Mouse (Mus musculus) heart, embryonic 14.5 days (tissue): ENCODE measurements around the gene Gabbr1. TPM values are rescaled to one million over a fixed set of nuclear protein-coding genes. Genes with fewer than 3 reads are reported as not detected.

ENCODE experiments used
- ATAC-seq: fragments of 200-750 bp; cut with Nextera tagmentation; 2 replicates; pipeline ENCODE4 v1.8.0; 2017; ENCODE audit warnings: low read depth, moderate TSS enrichment; ENCODE audit not compliant: insufficient number of reproducible peaks, insufficient read depth, low FRiP score
- H3K27ac ChIP-seq, 2 experiments: fragments of 200-500 bp in 1 of 2; fragments of 300-500 bp in 1 of 2; sonication (generic) in 1 of 2; replicated peaks in 1 of 2; 2 replicates each; pipeline ENCODE4 v1.5.1; 2012 to 2014; ENCODE audit warnings: low read depth in 2 of 2, low read length in 2 of 2, control low read depth in 1 of 2, mild to moderate bottlenecking in 1 of 2, mixed read lengths in 1 of 2; ENCODE audit not compliant: control insufficient read depth in 1 of 2, insufficient read depth in 1 of 2
- H3K27me3 ChIP-seq: fragments of 300-500 bp; sonication (generic); 2 replicates; pipeline ENCODE4 v1.6.1; 2014; ENCODE audit warnings: mild to moderate bottlenecking, low read length, control low read depth; ENCODE audit not compliant: control insufficient read depth, insufficient read depth
- H3K36me3 ChIP-seq: fragments of 300-500 bp; sonication (generic); 2 replicates; pipeline ENCODE4 v1.6.1; 2014; ENCODE audit warnings: mild to moderate bottlenecking, control low read depth, low read length, mixed read lengths; ENCODE audit not compliant: control insufficient read depth, insufficient read depth
- H3K4me1 ChIP-seq, 2 experiments: fragments of 200-500 bp in 1 of 2; fragments of 300-500 bp in 1 of 2; sonication (generic) in 1 of 2; 2 replicates each; pipeline ENCODE4 v1.6.1; 2012 to 2014; ENCODE audit warnings: low read length in 2 of 2, control low read depth in 1 of 2, mixed read lengths in 1 of 2; ENCODE audit not compliant: control insufficient read depth in 2 of 2, insufficient read depth in 2 of 2
- H3K4me2 ChIP-seq: fragments of 300-500 bp; sonication (generic); 2 replicates; pipeline ENCODE4 v1.6.1; 2014; ENCODE audit warnings: mild to moderate bottlenecking, low read length
- H3K4me3 ChIP-seq, 2 experiments: fragments of 200-500 bp in 1 of 2; fragments of 300-500 bp in 1 of 2; sonication (generic) in 1 of 2; 2 replicates each; pipeline ENCODE4 v1.5.1; 2012 to 2014; ENCODE audit warnings: low read length in 2 of 2, mild to moderate bottlenecking in 2 of 2, control low read depth in 1 of 2, low read depth in 1 of 2, moderate library complexity in 1 of 2; ENCODE audit not compliant: control insufficient read depth in 1 of 2, insufficient read depth in 1 of 2
- H3K9ac ChIP-seq: fragments of 300-500 bp; sonication (generic); 2 replicates; pipeline ENCODE4 v1.6.1; 2014; ENCODE audit warnings: mild to moderate bottlenecking, low read length
- H3K9me3 ChIP-seq: fragments of 300-500 bp; sonication (generic); 2 replicates; pipeline ENCODE4 v1.6.1; 2016; ENCODE audit warnings: low read length, control low read depth; ENCODE audit not compliant: control insufficient read depth
- WGBS: fragments of 180-500 bp; shearing (Covaris S2); extraction: QIAGEN DNeasy Blood & Tissue Kit; methylation state at CpG from one replicate; pipeline ENCODE4 v1.1.7; 2014; 5-methylcytosine and 5-hydroxymethylcytosine counted together
- polyA plus RNA-seq: library from polyadenylated mRNA; unstranded; fragments of >200 nt; fragmentation: Nextera tagmentation; extraction: Ambion mirVana; gene quantifications from 2 replicates; pipeline ENCODE4 v1.2.1, GENCODE M21; 2014

Gabbr1 gene
- polyA plus RNA-seq, 1 experiment from 2014 or later: 8.0 TPM

- no peaks in the 10 kb centered on the region for H3K9me3 ChIP-seq
- peak overlapping the region; percentile 79 to 88 for H3K4me3 ChIP-seq
- WGBS: under 1% methylated on average over 26 of the region's 58 CpGs
- H3K4me1 ChIP-seq: peaks cover 18 to 22% of the 10 kb centered on the region in 2 experiments
- peak overlapping the region; percentile 96 for H3K4me2 ChIP-seq
- peak; percentile 75 for ATAC-seq
- no peaks in the 10 kb centered on the region for H3K36me3 ChIP-seq
- H3K27ac ChIP-seq: peak overlapping the region in 1 of 2 experiments; percentile 68; a peak in 2 of 4 replicates
- H3K9ac ChIP-seq: peak overlapping the region; percentile 91
- H3K27me3 ChIP-seq: 0 out of 2 replicates have a peak, but pooled peaks cover 4% of the 10 kb centered on the region
Observed at GRCm38 (mm10) chr17:37046312-37047112, 746 bp downstream of the Gabbr1 start.

- Histone ChIP-seq H3K4me1 (peaks cover 18 to 22% of the 10 kb centered on the region in 2 experiments), H3K27me3 (0 out of 2 replicates have a peak, but pooled peaks cover 4% of the 10 kb centered on the region), H3K9me3 (no peaks in the 10 kb centered on the region), H3K4me3 (no peak overlapping the region), H3K36me3 (no peaks in the 10 kb centered on the region), H3K4me2 (peak overlapping the region; percentile 96), H3K9ac (no peak overlapping the region), H3K27ac (no peak overlapping the region)
- no peak for ATAC-seq
- 33% methylated on average over 19 of the region's 19 CpGs for WGBS
Observed at GRCm38 (mm10) chr17:37047332-37047976, 1.7 kb downstream of the Gabbr1 start.

GRCm38 (mm10) chr17:37047981-37048380 lies 2.2 kb downstream of the Gabbr1 start:
- no peak overlapping the region for H3K27ac ChIP-seq
- H3K27me3 ChIP-seq: 0 out of 2 replicates have a peak, but pooled peaks cover 4% of the 10 kb centered on the region
- no peak for ATAC-seq
- no peak overlapping the region for H3K4me3 ChIP-seq
- H3K9ac ChIP-seq: no peak overlapping the region
- WGBS: 36% methylated on average over 3 of the region's 3 CpGs
- H3K4me2 ChIP-seq: no peak overlapping the region
- peaks cover 18 to 22% of the 10 kb centered on the region in 2 experiments for H3K4me1 ChIP-seq
- no peaks in the 10 kb centered on the region for H3K36me3 ChIP-seq
- H3K9me3 ChIP-seq: no peaks in the 10 kb centered on the region

- H3K36me3 ChIP-seq: no peaks in the 10 kb centered on the region
- WGBS: 67% methylated on average over 7 of the region's 7 CpGs
- H3K9me3 ChIP-seq: no peaks in the 10 kb centered on the region
- ATAC-seq: no peak
- H3K27ac ChIP-seq: no peak overlapping the region
- H3K9ac ChIP-seq: no peak overlapping the region
- H3K4me3 ChIP-seq: no peak overlapping the region
- peaks cover 18 to 22% of the 10 kb centered on the region in 2 experiments for H3K4me1 ChIP-seq
- H3K27me3 ChIP-seq: 0 out of 2 replicates have a peak, but pooled peaks cover 4% of the 10 kb centered on the region
- H3K4me2 ChIP-seq: no peak overlapping the region
Observed at GRCm38 (mm10) chr17:37048383-37048782, 2.6 kb downstream of the Gabbr1 start.

- whole genome bisulfite sequencing: 4% methylated on average over 39 of the region's 39 CpGs
- Histone ChIP-seq H3K36me3 (peaks cover 11% of the 10 kb centered on the region), H3K9ac (peak overlapping the region; percentile 76), H3K4me1 (peaks cover 18 to 22% of the 10 kb centered on the region in 2 experiments), H3K27ac (no peak overlapping the region), H3K9me3 (no peaks in the 10 kb centered on the region), H3K4me3 (peak overlapping the region; percentile 57), H3K27me3 (0 out of 2 replicates have a peak, but pooled peaks cover 4% of the 10 kb centered on the region), H3K4me2 (peak overlapping the region; percentile 95)
- no peak for ATAC-seq
Observed at GRCm38 (mm10) chr17:37049570-37050310, 4.0 kb downstream of the Gabbr1 start.

- Histone ChIP-seq H3K36me3 (peaks cover 18% of the 10 kb centered on the region), H3K9ac (peak overlapping the region; percentile 76), H3K4me2 (peak overlapping the region; percentile 95), H3K27ac (no peak overlapping the region), H3K9me3 (no peaks in the 10 kb centered on the region), H3K4me1 (peaks cover 17 to 22% of the 10 kb centered on the region in 2 experiments), H3K4me3 (peak overlapping the region; percentile 57), H3K27me3 (0 out of 2 replicates have a peak, but pooled peaks cover 4% of the 10 kb centered on the region)
- peak; percentile 6; the same call in 1 of the 2 replicates for ATAC-seq
- under 1% methylated on average over 20 of the region's 22 CpGs for WGBS
Observed at GRCm38 (mm10) chr17:37050399-37050798, 4.6 kb downstream of the Gabbr1 start.

- peak overlapping the region; percentile 76 for H3K9ac ChIP-seq
- WGBS: 9% methylated on average over 27 of the region's 27 CpGs
- H3K4me2 ChIP-seq: peak overlapping the region; percentile 95
- peaks cover 23% of the 10 kb centered on the region for H3K36me3 ChIP-seq
- H3K27ac ChIP-seq: no peak overlapping the region
- H3K4me1 ChIP-seq: peaks cover 16 to 22% of the 10 kb centered on the region in 2 experiments; a peak in 3 of 4 replicates
- H3K9me3 ChIP-seq: no peaks in the 10 kb centered on the region
- H3K27me3 ChIP-seq: 0 out of 2 replicates have a peak, but pooled peaks cover 4% of the 10 kb centered on the region
- ATAC-seq: no peak
- H3K4me3 ChIP-seq: peak overlapping the region; percentile 57
Observed at GRCm38 (mm10) chr17:37050876-37051275, 5.1 kb downstream of the Gabbr1 start.
